Mouse (Mus musculus) megakaryocyte, embryonic 14.5 days (primary cell): ENCODE measurements around the gene Prdm2. TPM values are rescaled to one million over a fixed set of nuclear protein-coding genes. Genes with fewer than 3 reads are reported as not detected.

ENCODE experiments used
- H3K27me3 ChIP-seq: replicated peaks from 2 replicates; pipeline ENCODE3; 2012; ENCODE audit warnings: inconsistent platforms
- H3K36me3 ChIP-seq: replicated peaks from 2 replicates; pipeline ENCODE3; 2012; ENCODE audit warnings: low read length, inconsistent platforms, mixed read lengths
- H3K4me1 ChIP-seq: 2 replicates; pipeline ENCODE4 v1.6.1; 2012; ENCODE audit warnings: inconsistent platforms
- H3K4me3 ChIP-seq: replicated peaks from 2 replicates; pipeline ENCODE3; 2012; ENCODE audit warnings: moderate library complexity, mild to moderate bottlenecking, inconsistent platforms
- H3K9me3 ChIP-seq: 2 replicates; pipeline ENCODE4 v1.6.1; 2012; ENCODE audit warnings: inconsistent platforms
- FLI1 ChIP-seq: IDR thresholded peaks from 2 replicates; pipeline ENCODE4 v1.6.1; 2012; ENCODE audit warnings: low read length, inconsistent platforms, mixed read lengths
- GATA1 ChIP-seq: IDR thresholded peaks from 3 replicates; pipeline ENCODE4 v1.6.1; 2012; ENCODE audit warnings: mixed read lengths, low read length, inconsistent platforms, borderline replicate concordance
- polyA plus RNA-seq: library from polyadenylated mRNA; stranded (reverse); fragments of >175 nt; gene quantifications from 2 replicates; pipeline ENCODE4 v1.2.3, GENCODE M21; 2012; ENCODE audit warnings: low replicate concordance; ENCODE audit not compliant: insufficient read depth

The Prdm2 gene
- polyA plus RNA-seq, 1 experiment, result 4.5 TPM

GRCm38 (mm10) chr4:143213571-143213970 lies 776 bp upstream of the Prdm2 start:
- Histone ChIP-seq H3K27me3 (peaks cover 43% of the 10 kb centered on the region), H3K9me3 (peaks cover 15% of the 10 kb centered on the region; the same call in 1 of the 2 replicates)
- TF ChIP-seq FLI1 (no peak), GATA1 (no peak)

GRCm38 (mm10) chr4:143213175-143213479 lies 332 bp upstream of the Prdm2 start:
- TF ChIP-seq GATA1 (no peak), FLI1 (no peak)
- peaks cover 15% of the 10 kb centered on the region; the same call in 1 of the 2 replicates for H3K9me3 ChIP-seq
- H3K4me3 ChIP-seq, result peak overlapping the region; percentile 95
- H3K4me1 ChIP-seq, result peaks cover 17% of the 10 kb centered on the region
- peaks cover 45% of the 10 kb centered on the region for H3K27me3 ChIP-seq
- H3K36me3 ChIP-seq, result no peaks in the 10 kb centered on the region

More at GRCm38 (mm10) chr4:143213571-143213970, 776 bp upstream of the Prdm2 start:
- peaks cover 17% of the 10 kb centered on the region for H3K4me1 ChIP-seq
- no peak overlapping the region for H3K4me3 ChIP-seq
- H3K36me3 ChIP-seq, result no peaks in the 10 kb centered on the region

- TF ChIP-seq GATA1 (no peak), FLI1 (no peak)
- H3K36me3 ChIP-seq, result no peaks in the 10 kb centered on the region
These were observed 1.0 kb downstream of the Prdm2 start for GRCm38 (mm10) chr4:143211584-143212340.

GRCm38 (mm10) chr4:143209997-143210396 lies 2.8 kb downstream of the Prdm2 start:
- Histone ChIP-seq H3K27me3 (peaks cover 36% of the 10 kb centered on the region), H3K4me3 (no peak overlapping the region), H3K4me1 (peaks cover 13% of the 10 kb centered on the region), H3K36me3 (no peaks in the 10 kb centered on the region), H3K9me3 (peaks cover 12% of the 10 kb centered on the region; the same call in 1 of the 2 replicates)
- TF ChIP-seq FLI1 (no peak), GATA1 (no peak)

More at GRCm38 (mm10) chr4:143211584-143212340, 1.0 kb downstream of the Prdm2 start:
- Histone ChIP-seq H3K4me1 (peaks cover 13% of the 10 kb centered on the region), H3K27me3 (peaks cover 38% of the 10 kb centered on the region), H3K4me3 (peak overlapping the region; percentile 95), H3K9me3 (peaks cover 12% of the 10 kb centered on the region; the same call in 1 of the 2 replicates)

GRCm38 (mm10) chr4:143202653-143203052 lies 10.1 kb downstream of the Prdm2 start:
- Histone ChIP-seq H3K4me1 (peaks cover 13% of the 10 kb centered on the region), H3K36me3 (no peaks in the 10 kb centered on the region), H3K9me3 (peaks cover 17% of the 10 kb centered on the region), H3K4me3 (no peak overlapping the region), H3K27me3 (no peaks in the 10 kb centered on the region)
- TF ChIP-seq FLI1, result no peak
- TF ChIP-seq GATA1, result no peak

- H3K36me3 ChIP-seq, result no peaks in the 10 kb centered on the region
- peaks cover 11% of the 10 kb centered on the region for H3K4me1 ChIP-seq
- TF ChIP-seq FLI1 (no peak), GATA1 (no peak)
- no peaks in the 10 kb centered on the region for H3K27me3 ChIP-seq
- H3K4me3 ChIP-seq, result no peak overlapping the region
- H3K9me3 ChIP-seq, result peaks cover 2% of the 10 kb centered on the region
These were observed 14.4 kb downstream of the Prdm2 start for GRCm38 (mm10) chr4:143198371-143198770.

- Histone ChIP-seq H3K9me3 (no peaks in the 10 kb centered on the region), H3K27me3 (no peaks in the 10 kb centered on the region), H3K4me3 (no peak overlapping the region), H3K36me3 (no peaks in the 10 kb centered on the region), H3K4me1 (peaks cover 9% of the 10 kb centered on the region)
- TF ChIP-seq FLI1 (no peak), GATA1 (no peak)
These were observed 14.9 kb downstream of the Prdm2 start for GRCm38 (mm10) chr4:143197845-143198356.

- Histone ChIP-seq H3K4me3 (no peak overlapping the region), H3K27me3 (no peaks in the 10 kb centered on the region), H3K9me3 (no peaks in the 10 kb centered on the region), H3K4me1 (peaks cover 11% of the 10 kb centered on the region), H3K36me3 (no peaks in the 10 kb centered on the region)
- no peak for TF ChIP-seq GATA1
- TF ChIP-seq FLI1, result no peak
These were observed 18.5 kb downstream of the Prdm2 start for GRCm38 (mm10) chr4:143194328-143194727.

GRCm38 (mm10) chr4:143193164-143193563 lies 19.6 kb downstream of the Prdm2 start:
- no peak overlapping the region for H3K4me3 ChIP-seq
- no peaks in the 10 kb centered on the region for H3K36me3 ChIP-seq
- H3K9me3 ChIP-seq, result no peaks in the 10 kb centered on the region
- no peak for TF ChIP-seq FLI1
- no peak for TF ChIP-seq GATA1
- no peaks in the 10 kb centered on the region for H3K27me3 ChIP-seq
- peaks cover 6% of the 10 kb centered on the region for H3K4me1 ChIP-seq

GRCm38 (mm10) chr4:143191783-143192182 lies 21.0 kb downstream of the Prdm2 start:
- Histone ChIP-seq H3K4me1 (0 out of 2 replicates have a peak, but pooled peaks cover 3% of the 10 kb centered on the region), H3K27me3 (no peaks in the 10 kb centered on the region), H3K9me3 (no peaks in the 10 kb centered on the region), H3K36me3 (no peaks in the 10 kb centered on the region), H3K4me3 (no peak overlapping the region)
- TF ChIP-seq FLI1 (no peak), GATA1 (no peak)
